Mouse (Mus musculus) natural killer cell, adult 2 months (primary cell): ENCODE data around the gene Marveld1.
A peak's percentile ranks its signal among the peaks of the same experiment; 100 is the strongest.

ENCODE experiments used
- DNase-seq, 2 experiments: peaks; one replicate each; pipeline ENCODE4 v3.0.0; 2022; ENCODE audit warnings: low spot score in 2 of 2

Gene Marveld1

DNA sequence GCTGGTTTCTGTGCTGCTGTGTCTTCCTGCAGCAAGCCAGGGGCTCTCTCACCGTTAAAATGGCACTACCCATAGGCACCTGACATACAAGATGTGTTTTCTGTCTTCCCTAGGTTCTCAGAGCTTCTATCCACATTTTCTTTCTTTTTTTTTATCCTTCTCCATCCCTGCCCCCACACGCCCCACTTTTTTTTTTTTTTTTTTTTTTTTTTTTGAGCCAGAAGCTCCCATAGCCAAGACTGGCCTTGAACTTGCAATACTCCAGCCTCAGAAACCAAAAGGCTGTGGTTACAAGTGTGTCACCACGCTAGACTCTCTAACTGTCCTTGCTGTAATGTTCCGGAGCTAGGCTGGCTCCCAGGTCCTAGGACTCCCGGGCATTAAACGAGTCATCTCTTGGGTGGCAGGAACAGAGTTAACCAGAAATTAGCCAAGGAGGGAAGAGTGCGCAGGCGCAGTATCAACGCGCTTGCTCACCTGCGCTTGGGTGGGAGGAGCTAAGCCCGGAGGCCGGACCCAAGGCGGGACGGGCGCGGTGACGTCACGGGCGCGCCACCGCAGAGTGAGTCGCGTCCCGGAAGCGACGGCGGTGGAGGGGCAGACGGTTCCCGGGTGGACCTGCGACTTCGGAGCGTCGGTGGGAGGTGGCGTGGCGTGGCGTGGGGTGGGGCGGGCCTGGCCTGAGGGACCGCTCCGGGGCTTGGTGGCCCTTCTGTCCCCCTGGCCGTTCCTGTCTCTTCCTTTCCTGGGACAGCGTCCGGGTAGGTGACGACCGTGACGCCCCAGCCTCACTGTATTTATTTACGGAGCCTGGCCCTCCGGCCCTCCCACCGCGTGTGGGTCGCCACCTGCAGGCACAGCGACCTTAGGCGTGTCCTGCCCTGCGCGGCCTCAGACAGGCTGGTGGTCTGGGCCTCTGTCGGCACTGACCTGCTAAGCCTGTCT lies 23.1 kb downstream of the Marveld1 start:
- DNase-seq = peak; percentile 92 to 95

DNA sequence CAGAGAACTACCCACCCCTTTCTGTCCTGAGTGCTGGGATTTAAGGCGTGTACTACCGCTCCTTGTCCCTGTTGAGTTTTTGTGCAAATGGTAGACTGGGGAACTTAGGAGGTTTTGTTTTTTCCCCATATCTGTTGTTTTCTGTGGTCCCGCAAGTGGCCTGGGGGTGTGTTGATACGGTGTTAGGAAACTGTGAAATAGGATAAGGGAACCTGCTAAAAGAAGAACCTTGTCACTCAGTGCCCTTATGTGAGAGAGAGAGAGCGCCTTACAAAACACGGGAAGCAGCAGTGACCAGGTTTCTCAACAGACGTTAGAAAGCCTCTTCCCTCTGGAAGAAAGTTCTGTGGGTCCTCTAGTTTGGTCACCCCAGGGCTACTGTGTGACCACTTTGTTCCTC lies 29.6 kb downstream of the Marveld1 start:
- DNase-seq = no peak

DNA sequence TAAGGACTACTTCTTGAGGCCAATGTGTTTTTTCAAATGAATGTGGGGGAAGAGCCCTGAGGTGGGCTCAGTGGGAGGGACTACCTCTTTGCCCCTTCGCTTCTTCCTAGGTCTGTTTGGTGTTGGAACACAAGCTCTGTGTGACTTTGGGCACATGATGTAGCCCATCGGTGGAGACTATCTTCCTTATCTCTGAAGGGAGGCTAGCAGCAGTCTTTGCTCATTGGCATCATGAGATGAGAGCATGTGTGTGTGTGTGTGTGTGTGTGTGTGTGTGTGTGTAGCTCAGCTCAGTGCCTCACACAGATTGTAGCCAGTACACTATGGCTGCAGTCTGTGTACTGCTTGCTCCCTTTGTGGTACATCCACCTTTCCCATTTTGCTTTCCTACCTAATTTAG lies 30.3 kb downstream of the Marveld1 start:
- no peak for DNase-seq

DNA sequence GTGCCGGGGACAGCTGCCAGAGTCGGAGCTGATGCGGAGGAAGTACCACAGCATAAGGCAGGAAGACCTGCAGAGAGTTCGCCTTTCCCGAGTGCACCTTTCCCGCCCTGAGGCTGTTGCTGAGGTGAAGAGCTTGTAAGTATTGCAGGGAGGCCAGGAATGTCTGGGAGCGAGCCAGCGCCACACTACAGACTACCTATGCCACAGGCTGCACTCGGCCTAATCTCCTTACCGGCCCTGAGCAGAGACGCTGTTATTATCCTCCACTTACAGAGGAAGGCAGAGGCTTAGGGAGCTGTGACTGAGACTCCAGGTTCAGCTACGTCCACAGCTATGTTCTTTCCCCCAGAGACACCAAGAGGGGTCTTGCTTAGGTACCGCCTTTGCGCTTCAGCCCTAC lies 32.2 kb downstream of the Marveld1 start:
- DNase-seq = no peak

DNA sequence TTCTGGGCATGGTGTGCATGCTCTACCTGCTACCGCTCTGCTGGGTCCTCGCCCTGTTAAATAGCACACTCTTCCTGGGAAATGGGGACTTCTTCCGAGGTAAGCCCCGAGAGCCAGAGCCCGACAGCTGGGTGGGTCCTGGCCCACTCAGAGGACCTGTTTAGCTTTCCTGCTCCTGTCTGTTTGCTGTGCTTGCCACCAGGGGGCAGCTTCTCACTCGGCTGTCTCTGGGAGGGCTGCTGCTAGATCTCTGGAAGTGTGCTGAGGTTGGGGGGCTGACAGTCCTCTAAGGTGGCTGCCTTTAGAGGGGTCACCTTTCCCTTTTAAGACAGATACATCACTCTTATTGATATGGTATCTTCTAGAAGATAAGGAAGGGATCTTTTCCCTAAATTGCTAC lies 35.5 kb downstream of the Marveld1 start:
- DNase-seq = no peak

DNA sequence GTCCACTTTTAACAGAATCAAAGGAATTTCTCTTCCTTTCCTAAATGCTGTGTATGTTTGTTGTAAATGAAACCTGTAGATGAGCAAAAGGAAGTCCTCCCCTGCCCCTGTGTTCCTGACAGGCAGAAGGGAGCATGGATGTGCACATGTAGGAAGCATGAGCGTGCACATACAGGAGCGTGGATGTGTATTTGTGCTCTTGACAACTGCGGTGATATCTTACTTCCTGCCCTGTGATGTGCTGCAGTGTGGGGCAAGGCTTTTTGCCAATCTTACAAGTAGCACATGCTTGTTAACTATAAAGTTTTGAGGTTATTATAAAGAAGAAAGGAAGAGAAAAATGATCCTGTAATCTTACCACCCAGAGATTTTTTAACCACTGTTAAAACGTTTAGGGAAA lies 42.5 kb downstream of the Marveld1 start:
- no peak for DNase-seq

DNA sequence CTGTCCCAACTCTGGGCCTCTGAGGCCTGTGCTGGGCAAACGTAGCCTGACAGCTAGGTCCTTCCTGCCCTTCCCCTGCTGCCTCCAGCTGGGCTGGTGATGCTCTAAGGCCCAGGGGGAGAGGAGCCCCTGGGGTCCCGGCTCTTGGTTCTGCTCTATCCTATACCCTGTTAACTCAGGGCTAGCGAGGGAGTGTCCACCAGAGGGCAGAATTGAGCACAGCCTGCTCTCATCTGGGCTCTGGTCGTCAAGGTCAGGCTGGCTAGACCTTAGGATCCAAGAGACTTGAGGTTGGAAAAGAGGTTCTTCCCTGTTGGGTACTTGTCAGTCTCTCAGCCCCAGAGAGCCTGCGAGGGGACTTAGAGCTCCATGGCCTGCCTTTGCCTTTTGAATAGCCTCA lies 43.3 kb downstream of the Marveld1 start:
- peak; percentile 42 to 49 for DNase-seq

DNA sequence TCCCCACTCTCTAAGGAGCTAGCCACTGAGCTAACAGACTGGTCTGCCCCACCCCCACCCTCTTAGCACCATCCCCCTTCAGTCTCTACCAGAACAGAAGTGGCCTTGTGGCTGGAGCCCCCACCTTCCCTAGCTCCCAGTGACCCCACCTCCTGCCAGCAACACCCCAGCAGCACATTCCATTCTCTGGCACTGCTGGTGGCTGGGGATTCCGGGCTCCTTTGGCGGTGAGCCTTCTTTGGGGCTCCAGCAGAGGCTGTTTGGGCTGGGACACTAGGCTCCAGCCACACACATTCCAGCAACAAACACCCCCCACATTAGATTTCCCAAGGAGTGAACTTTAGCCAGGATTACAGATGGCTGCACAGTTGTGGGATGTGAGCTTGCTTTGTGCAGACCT lies 46.1 kb downstream of the Marveld1 start:
- DNase-seq = no peak

DNA sequence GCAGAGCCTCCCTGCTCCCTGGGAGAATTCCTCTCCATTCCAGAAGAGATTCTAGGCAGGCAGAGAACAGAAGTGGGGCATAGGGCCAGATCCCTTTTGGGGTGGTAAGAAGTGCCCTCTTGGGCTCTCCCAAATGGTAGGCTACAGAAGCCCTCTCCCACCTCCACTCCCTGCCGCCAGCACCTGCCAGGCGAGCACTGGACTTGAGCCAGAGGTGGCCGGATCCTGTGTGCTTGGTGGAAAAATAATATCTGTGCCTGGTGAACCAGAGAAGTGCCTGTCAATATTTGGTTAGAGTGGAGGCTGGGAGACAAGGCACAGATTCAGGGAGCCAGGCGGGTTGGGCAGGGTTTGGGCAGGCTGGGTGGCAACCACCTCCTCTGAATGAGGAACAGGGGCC lies 49.2 kb downstream of the Marveld1 start:
- no peak for DNase-seq

DNA sequence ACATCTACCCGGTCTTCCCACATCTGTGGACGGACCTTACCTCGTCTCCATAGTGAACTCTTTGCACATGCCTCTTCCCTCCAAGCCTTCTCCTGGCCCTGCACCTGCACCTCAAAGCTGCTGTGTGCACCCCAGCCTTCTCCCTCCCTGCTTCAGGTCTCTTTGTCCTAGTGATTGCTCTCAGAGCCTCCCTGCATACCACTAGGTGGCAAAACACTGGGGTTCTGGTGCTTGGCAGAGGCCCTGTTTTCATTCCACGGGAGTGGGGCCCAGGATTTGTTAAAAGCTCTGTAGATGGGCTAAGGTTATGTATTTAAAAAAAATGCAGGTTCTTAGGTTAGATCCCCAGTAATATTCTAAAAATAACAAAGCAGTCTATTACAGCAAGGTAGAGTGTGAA lies 49.9 kb downstream of the Marveld1 start:
- no peak for DNase-seq

DNA sequence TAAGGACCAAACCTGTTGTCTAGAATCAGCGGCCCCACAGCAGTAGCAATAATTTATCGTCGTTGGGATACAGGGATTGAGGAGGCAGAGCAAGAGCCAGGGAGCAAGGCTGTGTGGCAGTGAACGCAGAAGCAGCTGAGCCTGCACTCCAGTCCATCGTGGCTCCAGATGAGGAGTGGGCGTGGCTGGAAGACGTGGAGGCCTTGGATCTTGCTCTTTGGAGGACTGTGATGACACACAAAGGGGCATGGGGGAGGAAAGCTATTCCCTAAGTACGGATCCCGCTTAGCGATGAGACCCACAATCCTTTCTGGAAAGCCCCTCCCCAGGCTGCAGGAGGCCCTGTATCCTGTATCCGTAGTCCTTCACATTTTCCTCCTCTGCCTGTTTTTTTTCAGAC lies 50.8 kb downstream of the Marveld1 start:
- DNase-seq = no peak
